Mouse (Mus musculus): Measurements from ENCODE around the gene Gata5. TPM values are rescaled to one million over a fixed set of nuclear protein-coding genes. Genes with fewer than 3 reads are reported as not detected.

Gata5 gene
- total and polyA plus RNA-seq, 3 experiments: 0.11 TPM; not detected in 2

DNA sequence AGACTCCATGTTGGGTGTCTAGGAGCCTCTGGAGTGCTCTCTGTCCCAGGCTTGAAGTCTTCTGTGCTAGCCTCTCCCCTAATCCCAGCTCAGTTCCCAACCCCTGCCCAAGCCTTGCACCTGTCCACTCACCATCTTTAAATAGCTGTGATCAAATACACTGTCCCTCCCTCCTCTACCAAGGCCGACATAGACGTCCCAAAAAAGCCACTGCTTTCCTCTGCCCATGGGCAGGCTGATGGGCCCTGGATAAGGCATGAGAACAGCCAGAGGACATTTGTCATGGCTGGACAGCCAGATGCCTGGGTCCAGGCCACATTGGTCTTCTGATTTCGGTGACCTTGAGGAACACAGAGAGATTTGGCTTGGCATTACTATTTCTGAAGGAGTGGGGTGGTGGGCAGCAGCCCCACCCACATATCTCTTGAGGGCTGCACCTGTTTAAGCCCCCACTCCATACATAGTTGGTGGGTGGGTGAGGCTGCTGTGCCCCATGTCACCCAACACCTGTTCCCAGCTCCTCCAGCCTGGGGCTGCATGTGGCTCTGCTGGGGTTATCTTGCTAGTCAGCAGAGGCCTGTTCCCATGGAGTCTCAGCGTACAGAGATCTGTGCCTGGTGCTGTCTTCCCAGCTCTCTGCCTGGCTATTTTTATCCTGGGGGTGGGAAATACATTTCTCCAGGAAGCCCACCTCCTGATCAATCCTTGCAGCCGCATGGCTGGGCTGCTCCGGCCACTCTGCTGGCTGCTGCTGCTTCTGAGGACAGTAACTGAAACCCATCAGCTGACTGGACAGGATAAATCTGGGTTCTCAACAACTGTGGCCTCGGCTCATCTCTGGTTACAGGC lies 28.3 kb upstream of the Gata5 start:
- Histone ChIP-seq H3K36me3 (replicated peaks) (no peaks in the 10 kb centered on the region), H3K4me3 (ENCODE audit: low read depth, low read length) (no peak overlapping the region), H3K4me1 (ENCODE audit: insufficient read depth, low read depth, low read length) (no peaks in the 10 kb centered on the region), H3K27me3 (ENCODE audit: insufficient read depth, low read length) (peaks cover 14% of the 10 kb centered on the region), H3K9me3 (replicated peaks) (no peaks in the 10 kb centered on the region)
- ATAC-seq (ENCODE audit: extremely low read depth, insufficient number of reproducible peaks, low FRiP score, poor library complexity, severe bottlenecking) (no peak), DNase-seq (ENCODE audit: low spot score) (no peak)
- TF ChIP-seq CTCF (IDR thresholded peaks at IDR 0.05; ENCODE audit: low read depth, low read length) (no peak), TAL1 (conservative IDR thresholded peaks at IDR 0.05; ENCODE audit: low read depth, low read length) (no peak), GATA2 (IDR thresholded peaks at IDR 0.05; ENCODE audit: borderline replicate concordance, low read depth, low read length) (no peak), POLR2AphosphoS5 (IDR thresholded peaks at IDR 0.05; ENCODE audit: insufficient replicate concordance, low read depth, low read length) (no peak), GATA1 (IDR thresholded peaks at IDR 0.05; ENCODE audit: borderline replicate concordance, low read length) (no peak)

- Histone ChIP-seq H3K9me3 (replicated peaks) (no peaks in the 10 kb centered on the region), H3K4me1 (ENCODE audit: insufficient read depth, low read depth, low read length) (no peaks in the 10 kb centered on the region), H3K27me3 (ENCODE audit: insufficient read depth, low read length) (peaks cover 5% of the 10 kb centered on the region), H3K36me3 (replicated peaks) (no peaks in the 10 kb centered on the region), H3K4me3 (ENCODE audit: low read depth, low read length) (no peak overlapping the region)
- ATAC-seq (ENCODE audit: extremely low read depth, insufficient number of reproducible peaks, low FRiP score, poor library complexity, severe bottlenecking) (no peak), DNase-seq (ENCODE audit: low spot score) (no peak)
- no peak for TF ChIP-seq GATA2 (IDR thresholded peaks at IDR 0.05; ENCODE audit: borderline replicate concordance, low read depth, low read length)
- no peak for TF ChIP-seq GATA1 (IDR thresholded peaks at IDR 0.05; ENCODE audit: borderline replicate concordance, low read length)
- no peak for TF ChIP-seq POLR2AphosphoS5 (IDR thresholded peaks at IDR 0.05; ENCODE audit: insufficient replicate concordance, low read depth, low read length)
- no peak for TF ChIP-seq CTCF (IDR thresholded peaks at IDR 0.05; ENCODE audit: low read depth, low read length)
- no peak for TF ChIP-seq TAL1 (conservative IDR thresholded peaks at IDR 0.05; ENCODE audit: low read depth, low read length)
Observed at GRCm38 (mm10) chr2:180359062-180359461, 24.6 kb upstream of the Gata5 start.

GRCm38 (mm10) chr2:180353338-180353737 lies 18.8 kb upstream of the Gata5 start:
- no peaks in the 10 kb centered on the region for H3K36me3 ChIP-seq (replicated peaks)
- no peak for TF ChIP-seq TAL1 (conservative IDR thresholded peaks at IDR 0.05; ENCODE audit: low read depth, low read length)
- peak; percentile 52 for TF ChIP-seq CTCF (IDR thresholded peaks at IDR 0.05; ENCODE audit: low read depth, low read length)
- H3K27me3 ChIP-seq (ENCODE audit: insufficient read depth, low read length): no peaks in the 10 kb centered on the region
- no peak overlapping the region for H3K4me3 ChIP-seq (ENCODE audit: low read depth, low read length)
- ATAC-seq (ENCODE audit: extremely low read depth, insufficient number of reproducible peaks, low FRiP score, poor library complexity, severe bottlenecking): no peak
- H3K4me1 ChIP-seq (ENCODE audit: insufficient read depth, low read depth, low read length): no peaks in the 10 kb centered on the region
- DNase-seq (ENCODE audit: low spot score): no peak
- no peaks in the 10 kb centered on the region for H3K9me3 ChIP-seq (replicated peaks)

GRCm38 (mm10) chr2:180350700-180351099 lies 16.2 kb upstream of the Gata5 start:
- Histone ChIP-seq H3K36me3 (replicated peaks) (no peaks in the 10 kb centered on the region), H3K27me3 (ENCODE audit: insufficient read depth, low read length) (no peaks in the 10 kb centered on the region), H3K4me3 (ENCODE audit: low read depth, low read length) (no peak overlapping the region), H3K9me3 (replicated peaks) (no peaks in the 10 kb centered on the region), H3K4me1 (ENCODE audit: insufficient read depth, low read depth, low read length) (no peaks in the 10 kb centered on the region)
- DNase-seq (ENCODE audit: low spot score) (no peak), ATAC-seq (ENCODE audit: extremely low read depth, insufficient number of reproducible peaks, low FRiP score, poor library complexity, severe bottlenecking) (no peak)
- no peak for TF ChIP-seq POLR2AphosphoS5 (IDR thresholded peaks at IDR 0.05; ENCODE audit: insufficient replicate concordance, low read depth, low read length)
- TF ChIP-seq GATA2 (IDR thresholded peaks at IDR 0.05; ENCODE audit: borderline replicate concordance, low read depth, low read length): no peak
- TF ChIP-seq CTCF (IDR thresholded peaks at IDR 0.05; ENCODE audit: low read depth, low read length): peak; percentile 46

DNA sequence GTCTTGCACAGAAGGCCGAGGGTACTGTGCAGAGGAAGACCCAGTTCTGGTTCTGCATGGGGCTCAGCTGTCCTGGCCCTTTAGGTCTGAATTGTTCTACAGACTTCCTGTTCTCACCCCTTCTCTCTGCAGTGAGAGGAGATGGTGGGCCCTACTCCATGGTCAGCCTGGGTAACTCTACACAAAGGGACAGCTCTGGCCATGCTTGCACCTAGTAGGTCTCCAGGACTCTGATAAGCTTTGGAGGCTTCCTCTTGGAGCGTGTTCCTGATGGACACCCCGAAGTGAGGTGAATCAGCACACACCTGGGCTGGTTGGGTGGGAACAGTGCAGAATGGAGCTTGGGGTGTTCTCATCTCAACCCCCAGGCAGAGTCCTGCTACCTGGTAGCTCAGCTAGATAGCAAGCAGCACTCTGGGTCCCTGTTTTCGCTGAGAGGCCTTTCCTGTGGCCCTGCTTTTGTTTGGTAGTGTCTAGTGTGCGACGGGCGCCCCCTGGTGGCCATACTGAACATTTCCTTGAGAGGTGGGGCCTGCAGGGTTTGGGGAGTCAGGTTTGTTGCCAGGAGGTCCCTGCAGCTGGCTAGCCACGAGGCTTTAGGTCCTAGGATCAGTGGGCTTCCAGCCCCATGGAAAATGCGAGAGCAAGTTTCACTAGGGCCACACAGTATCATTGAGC lies 12.5 kb upstream of the Gata5 start:
- Histone ChIP-seq H3K4me1 (ENCODE audit: insufficient read depth, low read depth, low read length) (no peaks in the 10 kb centered on the region), H3K27me3 (ENCODE audit: insufficient read depth, low read length) (peaks cover 4% of the 10 kb centered on the region), H3K36me3 (replicated peaks) (no peaks in the 10 kb centered on the region), H3K9me3 (replicated peaks) (no peaks in the 10 kb centered on the region), H3K4me3 (ENCODE audit: low read depth, low read length) (no peak overlapping the region)
- peak; percentile 58 for ATAC-seq (ENCODE audit: extremely low read depth, insufficient number of reproducible peaks, low FRiP score, poor library complexity, severe bottlenecking)
- DNase-seq (ENCODE audit: low spot score): peak; percentile 71
- TF ChIP-seq TAL1 (conservative IDR thresholded peaks at IDR 0.05; ENCODE audit: low read depth, low read length) (no peak), CTCF (IDR thresholded peaks at IDR 0.05; ENCODE audit: low read depth, low read length) (peak; percentile 57; the same call in 1 of the 2 replicates)

- no peak for ATAC-seq (ENCODE audit: extremely low read depth, insufficient number of reproducible peaks, low FRiP score, poor library complexity, severe bottlenecking)
- Histone ChIP-seq H3K36me3 (replicated peaks) (no peaks in the 10 kb centered on the region), H3K4me3 (ENCODE audit: low read depth, low read length) (no peak overlapping the region), H3K4me1 (ENCODE audit: insufficient read depth, low read depth, low read length) (no peaks in the 10 kb centered on the region), H3K9me3 (replicated peaks) (no peaks in the 10 kb centered on the region), H3K27me3 (ENCODE audit: insufficient read depth, low read length) (peaks cover 14% of the 10 kb centered on the region)
- TF ChIP-seq TAL1 (conservative IDR thresholded peaks at IDR 0.05; ENCODE audit: low read depth, low read length) (no peak), CTCF (IDR thresholded peaks at IDR 0.05; ENCODE audit: low read depth, low read length) (no peak), GATA2 (IDR thresholded peaks at IDR 0.05; ENCODE audit: borderline replicate concordance, low read depth, low read length) (no peak), POLR2AphosphoS5 (IDR thresholded peaks at IDR 0.05; ENCODE audit: insufficient replicate concordance, low read depth, low read length) (no peak), GATA1 (IDR thresholded peaks at IDR 0.05; ENCODE audit: borderline replicate concordance, low read length) (no peak)
- DNase-seq (ENCODE audit: low spot score): no peak
Observed at GRCm38 (mm10) chr2:180343092-180343491, 8.6 kb upstream of the Gata5 start.
